Mouse (Mus musculus) adrenal gland, adult 8-10 months (tissue): ENCODE results near the gene Gm17660. TPM values are rescaled to one million over a fixed set of nuclear protein-coding genes. Genes with fewer than 3 reads are reported as not detected.
A peak's percentile ranks its signal among the peaks of the same experiment; 100 is the strongest.
"Not testable (repeated sequence)": the region's sequence is repeated elsewhere in the genome, so short reads cannot be mapped to it uniquely, and the experiment has no call there.

Source experiments
- DNase-seq: peaks from one replicate; pipeline ENCODE4 v3.0.0; 2022
- microRNA-seq, 2 experiments: library from miRNA; unstranded; fragments of <30 nt; microRNA quantifications; one replicate each; pipeline ENCODE4 v1.2.0; 2022
- total RNA-seq, 4 experiments: library from RNA; stranded (reverse); gene quantifications; 2 replicates each; pipeline ENCODE4 v1.2.4; 2022

Gm17660 gene
- total RNA-seq, 4 experiments from 2014 or later = not detected

GRCm38 (mm10) chr5:104039154-104039932, 38.1 kb downstream of the Gm17660 start:
- DNase-seq = peak; percentile 21

DNA sequence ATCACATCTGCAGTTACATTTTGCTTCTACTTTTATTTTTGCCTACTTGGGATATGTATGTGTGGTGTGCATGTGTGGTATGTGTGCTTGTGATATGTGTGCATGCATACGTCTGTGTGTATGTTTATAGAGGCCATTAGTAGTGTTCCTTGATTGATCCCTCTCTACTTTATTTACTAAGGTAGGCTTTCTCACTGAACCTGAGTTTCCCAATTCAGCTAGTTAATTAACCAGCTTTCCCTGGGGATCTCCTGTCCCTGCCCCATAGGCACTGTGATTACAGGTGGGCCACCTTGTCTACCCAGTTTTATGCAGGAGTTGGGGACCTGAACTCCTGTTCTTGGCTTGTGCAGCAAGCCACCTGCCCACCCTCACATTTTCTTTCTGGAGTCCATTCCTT, 40.7 kb downstream of the Gm17660 start:
- DNase-seq = no peak

GRCm38 (mm10) chr5:104035824-104036223, 41.6 kb downstream of the Gm17660 start:
- DNase-seq = no peak

DNA sequence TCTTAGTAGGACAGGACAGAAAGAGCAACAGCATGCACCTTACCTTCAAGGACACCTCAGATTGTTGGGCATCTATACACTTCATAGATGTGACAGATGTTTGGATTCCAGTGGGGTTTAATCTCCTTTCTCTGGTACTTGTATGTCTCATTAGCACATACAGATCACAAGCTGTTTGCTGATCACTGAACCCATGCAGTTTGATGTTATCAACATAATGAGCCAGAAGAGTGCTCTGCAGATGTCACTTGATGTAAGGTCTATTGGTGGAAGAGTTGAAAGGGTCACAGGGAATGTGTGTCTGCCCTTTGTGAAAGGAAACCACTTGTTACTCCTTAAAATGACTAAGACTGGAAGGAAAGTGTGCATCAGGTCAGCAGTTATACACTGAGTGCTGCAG, 42.3 kb downstream of the Gm17660 start:
- no peak for DNase-seq

DNA sequence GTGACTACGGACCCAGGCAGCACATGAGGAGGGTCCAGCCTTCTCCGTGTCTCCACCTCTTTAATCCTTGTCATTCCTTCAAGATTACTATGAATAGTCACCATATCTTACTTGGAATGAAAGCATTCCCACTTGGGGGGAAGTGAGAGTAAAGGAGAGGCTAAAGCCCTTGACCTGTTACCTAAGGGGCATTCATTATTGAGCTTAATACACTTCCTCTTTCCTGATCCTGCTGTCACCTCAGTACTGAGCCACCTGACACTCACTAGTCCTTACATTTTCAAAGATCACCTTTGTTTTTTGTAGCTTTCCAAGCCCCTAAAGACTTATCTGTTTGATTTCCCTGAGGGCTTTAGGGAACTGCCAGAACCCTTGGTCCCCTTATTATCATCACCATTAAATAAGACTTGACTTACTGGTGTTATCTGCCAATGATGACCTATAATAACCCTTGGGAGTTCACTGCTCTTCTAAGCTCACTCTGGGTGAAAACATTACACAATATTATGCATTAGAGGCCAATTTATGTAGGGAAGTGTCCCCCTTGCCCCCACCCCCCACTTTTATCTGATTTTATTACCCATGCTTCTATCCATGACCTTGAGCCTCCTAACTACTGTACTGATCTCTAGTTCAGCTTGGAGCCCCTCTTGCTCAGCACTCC, 44.8 kb downstream of the Gm17660 start:
- no peak for DNase-seq

GRCm38 (mm10) chr5:104025245-104025854, 52.1 kb downstream of the Gm17660 start:
- no peak for DNase-seq

DNA sequence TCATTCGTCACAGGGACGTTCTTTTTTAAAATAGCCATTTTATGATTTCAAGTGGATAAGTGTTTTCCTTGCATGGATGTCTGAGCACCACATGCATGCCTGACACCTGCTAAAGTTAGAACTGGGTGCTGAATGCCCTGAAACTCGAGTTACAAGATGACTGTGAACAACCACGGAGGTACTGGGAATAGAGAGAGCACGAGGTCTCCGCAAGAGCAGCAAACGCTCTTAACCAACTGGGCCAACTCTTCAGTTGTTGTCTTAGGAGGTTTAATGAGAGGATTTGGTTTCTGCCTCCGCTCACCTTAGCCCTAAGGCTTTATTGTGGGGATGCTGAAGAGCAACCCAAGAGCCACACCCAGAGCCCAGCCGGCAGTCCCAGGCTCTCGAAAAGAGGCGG, 52.6 kb downstream of the Gm17660 start:
- no peak for DNase-seq

GRCm38 (mm10) chr5:104024193-104024592, 53.2 kb downstream of the Gm17660 start:
- DNase-seq = not testable (repeated sequence)

- DNase-seq = no peak
These were observed 54.0 kb downstream of the Gm17660 start for GRCm38 (mm10) chr5:104023289-104024020.

GRCm38 (mm10) chr5:104022558-104022957, 54.9 kb downstream of the Gm17660 start:
- no peak for DNase-seq

GRCm38 (mm10) chr5:104021597-104022378, 55.6 kb downstream of the Gm17660 start, which contains the start of gene Hsd17b11:
Hsd17b11 (minus strand) TSS chr5:104021919.
- DNase-seq = peak; percentile 90

Small RNAs within 50 kb of the gene (microRNA-seq; reads per million reads assigned to microRNA genes)
- gene Mir5619 = 0 reads per million in 2 experiments

Other genes with a start within 250 kb of the Gm17660 start
- 10 to 100 TPM; 17.8 to 22.4 (median 20.5) TPM for gene Klhl8, start 166.3 kb downstream of the Gm17660 start, total RNA-seq
- not detected for gene Hsd17b13, start 100.2 kb downstream of the Gm17660 start, total RNA-seq
- gene Hsd17b11, start 55.7 kb downstream of the Gm17660 start, total RNA-seq = 10 to 100 TPM; 77.7 to 87.8 (median 80.6) TPM
- gene Nudt9, start 31.3 kb downstream of the Gm17660 start, total RNA-seq = 10 to 100 TPM; 50.5 to 60.0 (median 58.2) TPM
- gene Sparcl1, start 36.1 kb upstream of the Gm17660 start, total RNA-seq = 10 to 100 TPM; 33.3 to 48.7 (median 41.3) TPM
- not detected for gene Dspp, start 93.1 kb upstream of the Gm17660 start, total RNA-seq
- under 1 TPM in 2 of 4 experiments, not detected in 2; 0.10 to 0.12 TPM for gene Dmp1, start 125.0 kb upstream of the Gm17660 start, total RNA-seq
- under 1 TPM in 2 of 4 experiments, not detected in 2; 0.12 to 0.35 TPM for gene Ibsp, start 221.6 kb upstream of the Gm17660 start, total RNA-seq
- not detected for gene Mepe, start 247.7 kb upstream of the Gm17660 start, total RNA-seq